Mouse (Mus musculus) ES-E14 (cell line): ENCODE measurements around the gene Tnks1bp1.

ENCODE experiments used
- CHD2 ChIP-seq: IDR thresholded peaks from 2 replicates; pipeline ENCODE4 v1.6.1; 2014; ENCODE audit warnings: mild to moderate bottlenecking, low read depth, low read length, inconsistent platforms
- ZNF384 ChIP-seq: IDR thresholded peaks from 2 replicates; pipeline ENCODE4 v1.6.1; 2012; ENCODE audit warnings: low read depth, low read length, inconsistent platforms

DNA sequence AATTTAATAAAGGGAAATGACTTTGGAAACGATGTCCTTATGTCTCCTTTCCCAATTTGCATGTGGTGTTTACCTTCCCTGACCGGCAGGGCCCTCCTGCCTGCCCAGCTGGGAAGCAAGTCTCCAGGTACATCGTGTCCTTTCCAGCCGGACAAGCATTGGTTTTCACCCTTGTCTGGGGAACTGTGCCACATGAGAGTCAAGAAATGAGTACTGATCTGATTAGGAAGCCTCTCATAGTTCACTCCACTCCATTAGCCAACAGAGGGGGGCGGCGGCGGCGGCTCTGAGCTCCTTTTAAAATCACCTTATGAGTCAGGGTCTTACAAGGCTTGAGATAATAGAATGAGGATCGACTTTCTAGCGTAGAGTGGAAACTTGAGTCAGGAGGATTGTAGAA lies 741 bp upstream of the Tnks1bp1 start:
- no peak for TF ChIP-seq ZNF384
- no peak for TF ChIP-seq CHD2
